Mouse (Mus musculus): ENCODE results near the gene Gm49368.
"Not testable (repeated sequence)": the region's sequence is repeated elsewhere in the genome, so short reads cannot be mapped to it uniquely, and the experiment has no call there.

Gm49368 gene

DNA sequence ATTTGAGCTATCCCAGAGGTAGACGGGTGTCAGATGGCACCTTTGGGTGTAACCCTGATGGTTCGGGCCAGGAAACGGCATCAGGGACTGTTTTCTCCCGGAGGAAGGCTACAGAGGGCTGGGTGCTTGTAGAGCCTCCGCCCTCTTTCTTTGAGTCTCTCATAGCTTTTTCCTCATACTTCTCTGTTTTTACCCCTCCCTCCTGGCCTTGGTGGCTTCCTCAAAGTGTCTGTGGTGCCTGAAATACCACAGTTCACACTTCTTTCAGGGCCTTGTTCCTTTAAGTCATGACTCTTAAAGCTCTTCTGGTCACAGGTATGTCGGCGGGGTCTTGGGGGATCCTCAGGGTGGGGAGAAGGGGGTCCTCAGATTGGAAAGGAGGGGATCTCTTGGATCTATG lies at the start of gene Gm49368, which contains the start of gene Itgam:
TSS of gene Gm49368 (plus strand) at position 228 of the 400 bp plus-strand sequence.
TSS of gene Itgam (plus strand) at position 185 of the 400 bp plus-strand sequence.
- DNase-seq, result no peak

DNA sequence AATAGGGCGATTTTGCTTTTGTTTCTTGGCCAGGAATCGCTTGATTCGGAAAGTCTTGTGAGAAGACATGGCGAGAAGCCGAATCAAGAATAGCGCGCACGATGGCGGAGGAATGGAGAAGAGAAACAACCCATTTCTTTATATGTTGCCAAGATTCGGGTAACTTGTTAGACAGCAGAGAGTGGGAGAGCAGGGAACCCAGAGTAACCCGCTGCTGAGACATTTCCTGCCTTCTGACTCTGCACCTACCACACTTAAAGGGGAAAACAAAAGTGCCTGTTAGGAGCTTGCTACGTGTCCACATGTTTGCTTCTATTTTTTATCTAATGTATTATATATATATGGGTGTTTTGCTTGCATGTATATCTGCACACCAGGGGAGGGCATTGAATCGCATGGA lies 49.4 kb upstream of the Gm49368 start:
- DNase-seq, result no peak

- not testable (repeated sequence) for DNase-seq
Observed at GRCm38 (mm10) chr7:128016134-128016533, 46.3 kb upstream of the Gm49368 start.

DNA sequence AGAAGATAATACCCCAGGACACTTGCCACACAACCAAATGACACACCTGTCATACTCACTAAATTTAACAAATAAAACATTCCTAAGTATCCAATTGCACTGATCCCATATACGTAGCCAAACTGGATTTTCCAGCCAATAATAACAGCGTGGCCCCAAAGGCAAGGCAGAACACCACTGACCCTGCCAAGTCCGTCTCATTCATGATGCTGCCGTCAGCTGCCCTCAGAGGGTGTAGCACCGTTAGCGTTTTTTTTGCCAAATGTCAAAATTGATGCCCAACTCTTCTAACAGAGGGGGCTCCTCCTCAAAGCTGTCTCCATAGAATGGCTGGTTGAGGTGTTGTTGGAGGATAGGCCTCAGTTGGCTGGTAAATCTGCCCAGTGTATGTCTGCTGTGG lies 45.8 kb upstream of the Gm49368 start:
- DNase-seq, result no peak

DNA sequence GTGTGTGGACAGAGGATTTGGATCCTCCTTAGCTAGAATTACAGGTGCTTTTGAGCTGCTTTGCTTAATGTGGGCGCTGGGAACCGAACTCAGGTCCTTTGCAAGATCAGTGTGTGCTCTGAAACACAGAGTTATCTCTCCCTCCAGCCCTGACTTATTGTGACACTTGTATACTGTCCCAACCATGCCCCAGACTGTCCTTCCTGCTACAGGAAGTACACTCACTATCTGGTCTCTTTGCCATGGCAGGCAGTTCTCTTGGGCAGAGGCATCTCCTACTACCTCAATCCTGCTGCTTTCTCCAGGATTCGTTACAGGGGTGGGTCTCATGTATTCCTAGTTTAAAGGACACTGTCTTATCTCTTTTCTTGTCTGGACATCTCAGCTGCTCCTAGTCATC lies 44.2 kb upstream of the Gm49368 start:
- DNase-seq, result no peak

GRCm38 (mm10) chr7:128019187-128019586 lies 43.3 kb upstream of the Gm49368 start:
- no peak for DNase-seq

- no peak for DNase-seq
Observed at GRCm38 (mm10) chr7:128022974-128023373, 39.5 kb upstream of the Gm49368 start.

GRCm38 (mm10) chr7:128023565-128023964 lies 38.9 kb upstream of the Gm49368 start:
- DNase-seq, result no peak

GRCm38 (mm10) chr7:128024364-128024763 lies 38.1 kb upstream of the Gm49368 start:
- no peak for DNase-seq

DNA sequence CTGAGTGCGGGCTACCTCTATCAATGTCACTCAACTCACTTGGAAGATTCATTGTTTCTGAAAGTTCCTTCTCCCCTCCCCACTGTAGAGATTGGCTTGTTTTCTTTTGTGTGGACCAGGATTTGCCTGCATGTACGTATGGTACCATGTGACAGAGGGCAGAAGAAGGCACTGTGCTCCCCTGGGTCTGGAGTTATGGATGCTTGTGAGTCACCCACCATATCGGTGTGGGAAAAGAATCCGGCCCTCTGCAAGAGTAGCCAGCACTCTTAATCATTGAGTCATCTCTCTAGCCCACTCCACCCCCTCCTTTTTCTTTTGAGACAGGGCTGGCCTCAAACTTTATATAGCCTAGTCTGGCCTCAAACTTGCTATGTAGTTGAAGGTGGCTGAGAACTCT lies 37.6 kb upstream of the Gm49368 start:
- DNase-seq, result no peak

GRCm38 (mm10) chr7:128025381-128025780 lies 37.1 kb upstream of the Gm49368 start:
- DNase-seq, result no peak

DNA sequence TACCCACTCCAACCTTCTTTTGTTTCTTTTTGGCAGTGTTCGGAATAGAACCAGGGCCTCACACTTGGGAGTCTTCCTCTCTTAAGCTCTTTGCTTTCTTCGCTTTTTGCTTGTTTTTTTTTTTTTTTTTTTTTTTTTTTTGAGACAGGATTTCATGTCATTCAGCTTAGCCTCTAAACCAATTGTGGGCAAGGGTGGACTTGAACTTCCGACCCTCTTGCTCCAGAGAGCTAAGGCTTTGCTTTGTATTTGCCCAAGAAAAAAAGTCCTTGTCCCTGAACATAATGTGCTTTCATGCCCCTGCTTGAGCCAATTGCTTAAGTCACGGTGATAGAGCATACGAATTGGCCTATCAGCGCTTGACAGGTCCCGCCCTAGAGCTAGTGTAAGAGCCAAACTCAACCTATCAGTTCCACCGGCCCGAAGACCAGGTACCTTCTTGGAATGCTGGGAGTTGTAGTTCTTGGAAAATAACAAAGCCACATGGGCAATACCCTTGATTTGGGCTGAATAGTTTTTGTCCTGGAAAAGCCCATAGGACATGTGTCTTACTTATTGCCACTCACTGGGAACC lies 31.0 kb upstream of the Gm49368 start:
- peak; percentile 21 to 50 for DNase-seq

GRCm38 (mm10) chr7:128032290-128032988 lies 30.0 kb upstream of the Gm49368 start:
- no peak for DNase-seq

- DNase-seq, result no peak
Observed at GRCm38 (mm10) chr7:128032989-128033293, 29.5 kb upstream of the Gm49368 start.

- DNase-seq, result no peak
Observed at GRCm38 (mm10) chr7:128033616-128034015, 28.9 kb upstream of the Gm49368 start.

- DNase-seq, result not testable (repeated sequence)
Observed at GRCm38 (mm10) chr7:128042161-128042820, 20.2 kb upstream of the Gm49368 start.

GRCm38 (mm10) chr7:128044142-128044785 lies 18.2 kb upstream of the Gm49368 start:
- peak in 1 of 2 experiments; percentile 14 for DNase-seq

DNA sequence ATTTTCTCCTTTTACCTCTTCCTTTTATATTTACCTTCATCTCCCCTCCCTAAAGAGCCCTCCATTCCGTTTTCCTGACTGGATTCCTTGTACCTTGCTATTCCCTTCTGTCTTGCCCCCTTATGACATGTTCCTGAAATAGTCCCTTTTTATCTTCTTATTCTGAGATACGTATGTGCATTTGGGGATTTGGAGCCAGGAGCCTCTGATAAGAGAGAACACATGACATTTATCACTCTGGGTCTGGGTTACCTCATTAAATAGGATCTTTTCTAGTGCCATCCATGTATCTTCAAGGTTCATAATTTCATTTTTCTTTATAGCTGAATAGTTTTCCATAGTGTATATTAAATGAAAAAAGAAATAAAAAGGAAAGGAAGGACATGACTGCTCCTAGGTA lies 16.8 kb upstream of the Gm49368 start:
- no peak for DNase-seq

GRCm38 (mm10) chr7:128048819-128049218 lies 13.7 kb upstream of the Gm49368 start:
- no peak for DNase-seq

DNA sequence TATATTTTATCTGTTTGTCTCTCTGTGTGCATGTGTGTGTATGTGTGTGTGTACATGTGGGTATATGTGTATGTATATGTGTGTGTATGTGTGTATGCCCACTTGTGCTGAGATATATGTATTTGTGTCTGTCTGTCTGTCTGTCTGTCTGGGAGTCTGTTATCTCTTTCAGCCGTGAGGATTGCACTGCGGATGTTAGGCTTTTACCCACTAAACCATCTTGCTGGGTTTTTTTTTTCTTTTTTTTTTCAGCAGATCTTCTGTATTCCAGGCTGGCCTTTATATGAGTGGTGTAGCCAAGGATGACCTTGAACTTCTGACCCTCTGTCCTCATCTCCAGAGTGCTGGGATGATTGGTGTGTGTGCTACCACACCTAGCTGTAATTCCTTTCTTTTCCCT lies 13.2 kb upstream of the Gm49368 start:
- no peak for DNase-seq

GRCm38 (mm10) chr7:128050739-128051138 lies 11.7 kb upstream of the Gm49368 start:
- DNase-seq, result no peak

DNA sequence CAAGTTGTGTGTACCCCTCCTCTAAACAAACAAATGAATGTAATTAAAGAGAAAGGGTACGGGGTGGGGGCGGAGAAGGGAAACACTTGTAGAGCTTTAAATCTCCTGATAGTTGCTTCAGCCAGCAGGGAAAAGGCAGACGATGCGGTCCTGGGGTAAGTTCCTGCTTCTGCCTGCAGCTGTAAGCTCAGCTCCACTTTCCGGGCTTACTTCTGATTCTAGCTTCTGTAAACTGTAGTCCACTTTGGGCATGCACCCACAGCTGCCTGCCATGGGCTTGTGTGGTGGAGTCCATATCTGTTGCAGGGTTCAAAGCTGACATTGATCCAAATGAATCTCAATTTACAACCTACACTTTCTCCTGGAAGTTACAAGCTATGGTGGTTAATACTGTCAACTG lies 9.4 kb upstream of the Gm49368 start:
- DNase-seq, result no peak

- DNase-seq, result no peak
Observed at GRCm38 (mm10) chr7:128056917-128057444, 5.5 kb upstream of the Gm49368 start.
